Mouse (Mus musculus) megakaryocyte, embryonic 14.5 days (primary cell): Measurements from ENCODE around the gene Ube3b.

ENCODE experiments used
- FLI1 ChIP-seq: IDR thresholded peaks from 2 replicates; pipeline ENCODE4 v1.6.1; 2012; ENCODE audit warnings: low read length, inconsistent platforms, mixed read lengths
- GATA1 ChIP-seq: IDR thresholded peaks from 3 replicates; pipeline ENCODE4 v1.6.1; 2012; ENCODE audit warnings: mixed read lengths, low read length, inconsistent platforms, borderline replicate concordance

DNA sequence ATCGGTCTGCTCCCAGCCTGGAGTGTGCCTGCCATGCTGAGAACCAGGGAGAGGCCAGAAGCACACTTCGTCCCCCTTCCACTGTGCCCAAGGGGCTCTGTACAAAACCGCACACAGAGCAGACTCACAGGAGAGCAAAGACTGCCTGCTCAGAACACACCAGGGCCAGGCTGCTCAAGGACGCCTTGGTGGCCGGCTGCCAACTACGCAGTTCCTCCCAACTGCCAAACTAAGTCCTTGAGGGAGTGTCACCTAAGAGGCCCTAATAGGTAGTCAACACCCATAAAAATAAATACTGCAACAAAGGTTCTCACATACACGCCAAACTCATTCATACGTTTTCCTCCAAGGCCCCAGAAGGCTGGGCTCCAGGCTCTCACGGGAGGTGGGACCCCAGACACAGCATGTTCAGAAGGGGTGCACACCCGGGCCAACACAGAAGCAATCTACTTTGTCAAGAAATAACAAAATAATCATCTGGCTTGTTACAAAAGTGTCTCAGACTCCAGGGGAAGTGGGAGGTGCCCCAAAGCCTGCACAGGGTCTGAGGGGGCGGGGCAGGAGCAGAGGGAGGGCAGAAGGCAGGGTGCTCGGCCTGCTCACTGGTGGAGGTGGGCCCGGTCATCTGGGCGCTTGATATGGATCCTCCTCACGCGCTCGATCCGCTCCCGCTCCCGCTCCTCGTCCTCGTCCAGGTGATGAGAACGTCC is 15.2 kb upstream of the Ube3b start:
- TF ChIP-seq GATA1 (no peak), FLI1 (no peak)
